Mouse (Mus musculus) limb, embryonic 11.5 days (tissue): ENCODE measurements around the gene Usp35. TPM values are rescaled to one million over a fixed set of nuclear protein-coding genes. Genes with fewer than 3 reads are reported as not detected.

Experiments used
- ATAC-seq: fragments of 200-750 bp; cut with Nextera tagmentation; 2 replicates; pipeline ENCODE4 v1.8.0; 2017; ENCODE audit warnings: low read depth; ENCODE audit not compliant: insufficient number of reproducible peaks, low FRiP score, low TSS enrichment
- DNase-seq: peaks from one replicate; pipeline ENCODE4 v3.0.0-alpha.2; 2015; ENCODE audit warnings: low spot score
- H3K27ac ChIP-seq: fragments of 300-500 bp; sonication (generic); replicated peaks from 2 replicates; pipeline ENCODE4 v1.5.1; 2014; ENCODE audit warnings: low read depth, mild to moderate bottlenecking, low read length
- H3K27me3 ChIP-seq: fragments of 300-500 bp; sonication (generic); 2 replicates; pipeline ENCODE4 v1.6.1; 2014; ENCODE audit warnings: mild to moderate bottlenecking, low read length, mixed read lengths; ENCODE audit not compliant: control insufficient read depth, insufficient read depth
- H3K36me3 ChIP-seq: fragments of 300-500 bp; sonication (generic); 2 replicates; pipeline ENCODE4 v1.6.1; 2014; ENCODE audit warnings: mild to moderate bottlenecking, low read length, moderate library complexity, mixed read lengths; ENCODE audit not compliant: control insufficient read depth, insufficient read depth
- H3K4me1 ChIP-seq: fragments of 300-500 bp; sonication (generic); 2 replicates; pipeline ENCODE4 v1.6.1; 2014; ENCODE audit warnings: low read length, mixed read lengths; ENCODE audit not compliant: control insufficient read depth, insufficient read depth
- H3K4me2 ChIP-seq: fragments of 300-500 bp; sonication (generic); 2 replicates; pipeline ENCODE4 v1.6.1; 2014; ENCODE audit warnings: low read depth, mild to moderate bottlenecking, moderate library complexity; ENCODE audit not compliant: severe bottlenecking
- H3K4me3 ChIP-seq: fragments of 300-500 bp; sonication (generic); 2 replicates; pipeline ENCODE4 v1.5.1; 2014; ENCODE audit warnings: low read depth, low read length
- H3K9ac ChIP-seq: fragments of 300-500 bp; sonication (generic); 2 replicates; pipeline ENCODE4 v1.6.1; 2014; ENCODE audit warnings: mild to moderate bottlenecking, low read length
- H3K9me3 ChIP-seq: fragments of 300-500 bp; sonication (generic); 2 replicates; pipeline ENCODE4 v1.6.1; 2016; ENCODE audit warnings: low read length; ENCODE audit not compliant: control insufficient read depth
- WGBS: fragments of 180-500 bp; shearing (Covaris S2); extraction: QIAGEN DNeasy Blood & Tissue Kit; methylation state at CpG from one replicate; pipeline ENCODE4 v1.1.7; 2014; 5-methylcytosine and 5-hydroxymethylcytosine counted together
- polyA plus RNA-seq: library from polyadenylated mRNA; unstranded; fragments of >200 nt; fragmentation: Nextera tagmentation; extraction: Ambion mirVana; gene quantifications from 2 replicates; pipeline ENCODE4 v1.2.1, GENCODE M21; 2014

Usp35 gene
- polyA plus RNA-seq, 1 experiment from 2014 or later: 2.5 TPM

GRCm38 (mm10) chr7:97342961-97343360 lies 11.1 kb upstream of the Usp35 start:
- Histone ChIP-seq H3K27ac (no peak overlapping the region), H3K9me3 (no peaks in the 10 kb centered on the region), H3K27me3 (no peaks in the 10 kb centered on the region), H3K36me3 (no peaks in the 10 kb centered on the region), H3K4me2 (no peak overlapping the region), H3K4me3 (no peak overlapping the region), H3K4me1 (no peaks in the 10 kb centered on the region), H3K9ac (no peak overlapping the region)
- no peak for DNase-seq
- ATAC-seq: no peak
- 59% methylated on average over 2 of the region's 2 CpGs for WGBS

GRCm38 (mm10) chr7:97340907-97341849 lies 9.4 kb upstream of the Usp35 start:
- ATAC-seq: no peak
- no peaks in the 10 kb centered on the region for H3K4me1 ChIP-seq
- no peak overlapping the region for H3K27ac ChIP-seq
- H3K27me3 ChIP-seq: no peaks in the 10 kb centered on the region
- H3K9me3 ChIP-seq: no peaks in the 10 kb centered on the region
- H3K36me3 ChIP-seq: no peaks in the 10 kb centered on the region
- H3K4me2 ChIP-seq: no peak overlapping the region
- no peak overlapping the region for H3K4me3 ChIP-seq
- 73% methylated on average over 18 of the region's 18 CpGs for WGBS
- no peak for DNase-seq
- H3K9ac ChIP-seq: no peak overlapping the region

- Histone ChIP-seq H3K4me3 (no peak overlapping the region), H3K36me3 (no peaks in the 10 kb centered on the region), H3K4me2 (no peak overlapping the region), H3K27ac (no peak overlapping the region), H3K9me3 (no peaks in the 10 kb centered on the region), H3K9ac (no peak overlapping the region), H3K27me3 (no peaks in the 10 kb centered on the region), H3K4me1 (no peaks in the 10 kb centered on the region)
- ATAC-seq (no peak), DNase-seq (no peak)
- 88% methylated on average over 7 of the region's 7 CpGs for WGBS
These were observed 7.8 kb upstream of the Usp35 start for GRCm38 (mm10) chr7:97339623-97340022.

- no peaks in the 10 kb centered on the region for H3K27me3 ChIP-seq
- 83% methylated on average over 4 of the region's 4 CpGs for WGBS
- no peak overlapping the region for H3K4me3 ChIP-seq
- no peaks in the 10 kb centered on the region for H3K4me1 ChIP-seq
- no peaks in the 10 kb centered on the region for H3K36me3 ChIP-seq
- ATAC-seq: no peak
- H3K9me3 ChIP-seq: no peaks in the 10 kb centered on the region
- H3K27ac ChIP-seq: no peak overlapping the region
- H3K9ac ChIP-seq: no peak overlapping the region
- DNase-seq: no peak
- H3K4me2 ChIP-seq: no peak overlapping the region
These were observed 6.8 kb upstream of the Usp35 start for GRCm38 (mm10) chr7:97338593-97338992.

- H3K9ac ChIP-seq: no peak overlapping the region
- H3K9me3 ChIP-seq: no peaks in the 10 kb centered on the region
- DNase-seq (no peak), ATAC-seq (no peak)
- H3K36me3 ChIP-seq: no peaks in the 10 kb centered on the region
- peaks cover 3% of the 10 kb centered on the region; the same call in 1 of the 2 replicates for H3K4me1 ChIP-seq
- H3K4me2 ChIP-seq: no peak overlapping the region
- H3K27ac ChIP-seq: no peak overlapping the region
- no peaks in the 10 kb centered on the region for H3K27me3 ChIP-seq
- 87% methylated on average over 1 of the region's 1 CpGs for WGBS
- no peak overlapping the region for H3K4me3 ChIP-seq
These were observed 4.9 kb upstream of the Usp35 start for GRCm38 (mm10) chr7:97336678-97337077.

- Histone ChIP-seq H3K4me2 (no peak overlapping the region), H3K4me3 (no peak overlapping the region), H3K27me3 (no peaks in the 10 kb centered on the region), H3K9me3 (no peaks in the 10 kb centered on the region), H3K9ac (no peak overlapping the region), H3K27ac (no peak overlapping the region), H3K36me3 (no peaks in the 10 kb centered on the region), H3K4me1 (peaks cover 6% of the 10 kb centered on the region; the same call in 1 of the 2 replicates)
- 95% methylated on average over 2 of the region's 2 CpGs for WGBS
- no peak for ATAC-seq
- no peak for DNase-seq
These were observed 2.6 kb upstream of the Usp35 start for GRCm38 (mm10) chr7:97334406-97334805.

- Histone ChIP-seq H3K4me1 (peaks cover 6% of the 10 kb centered on the region; the same call in 1 of the 2 replicates), H3K27me3 (no peaks in the 10 kb centered on the region), H3K36me3 (no peaks in the 10 kb centered on the region), H3K27ac (no peak overlapping the region), H3K9ac (no peak overlapping the region), H3K4me3 (no peak overlapping the region; the same call in 1 of the 2 replicates), H3K9me3 (no peaks in the 10 kb centered on the region), H3K4me2 (peak overlapping the region; percentile 77; the same call in 1 of the 2 replicates)
- no peak for ATAC-seq
- DNase-seq: no peak
- 91% methylated on average over 6 of the region's 6 CpGs for WGBS
These were observed 1.5 kb upstream of the Usp35 start for GRCm38 (mm10) chr7:97333113-97333898.

- no peak for ATAC-seq
- Histone ChIP-seq H3K9ac (peak overlapping the region; percentile 68), H3K36me3 (no peaks in the 10 kb centered on the region), H3K4me3 (peak overlapping the region; percentile 80), H3K9me3 (no peaks in the 10 kb centered on the region), H3K4me2 (peak overlapping the region; percentile 77), H3K27me3 (no peaks in the 10 kb centered on the region), H3K4me1 (peaks cover 6% of the 10 kb centered on the region; the same call in 1 of the 2 replicates), H3K27ac (no peak overlapping the region)
- no peak for DNase-seq
- WGBS: 5% methylated on average over 9 of the region's 9 CpGs
These were observed 834 bp upstream of the Usp35 start for GRCm38 (mm10) chr7:97332667-97333041.
